Mouse (Mus musculus): ENCODE measurements around the gene Ebf3. TPM values are rescaled to one million over a fixed set of nuclear protein-coding genes. Genes with fewer than 3 reads are reported as not detected.

The Ebf3 gene
- total RNA-seq, 2 experiments from 2014 or later, result 7.1 to 7.6 TPM

- intact Hi-C loops (cut with DNase I), result no loop called here
- DNase-seq, result no peak
Observed at GRCm38 (mm10) chr7:137312933-137313182, 1.4 kb downstream of the Ebf3 start.

GRCm38 (mm10) chr7:137312166-137312932 is 1.9 kb downstream of the Ebf3 start:
- intact Hi-C loops (cut with DNase I), result no loop called here
- DNase-seq, result peak in 1 of 2 experiments; percentile 3

GRCm38 (mm10) chr7:137311341-137312110 is 2.7 kb downstream of the Ebf3 start:
- intact Hi-C loops (cut with DNase I), result no loop called here
- no peak for DNase-seq

- no peak for DNase-seq
- intact Hi-C loops (cut with DNase I), result no loop called here
Observed at GRCm38 (mm10) chr7:137310876-137311275, 3.4 kb downstream of the Ebf3 start.

DNA sequence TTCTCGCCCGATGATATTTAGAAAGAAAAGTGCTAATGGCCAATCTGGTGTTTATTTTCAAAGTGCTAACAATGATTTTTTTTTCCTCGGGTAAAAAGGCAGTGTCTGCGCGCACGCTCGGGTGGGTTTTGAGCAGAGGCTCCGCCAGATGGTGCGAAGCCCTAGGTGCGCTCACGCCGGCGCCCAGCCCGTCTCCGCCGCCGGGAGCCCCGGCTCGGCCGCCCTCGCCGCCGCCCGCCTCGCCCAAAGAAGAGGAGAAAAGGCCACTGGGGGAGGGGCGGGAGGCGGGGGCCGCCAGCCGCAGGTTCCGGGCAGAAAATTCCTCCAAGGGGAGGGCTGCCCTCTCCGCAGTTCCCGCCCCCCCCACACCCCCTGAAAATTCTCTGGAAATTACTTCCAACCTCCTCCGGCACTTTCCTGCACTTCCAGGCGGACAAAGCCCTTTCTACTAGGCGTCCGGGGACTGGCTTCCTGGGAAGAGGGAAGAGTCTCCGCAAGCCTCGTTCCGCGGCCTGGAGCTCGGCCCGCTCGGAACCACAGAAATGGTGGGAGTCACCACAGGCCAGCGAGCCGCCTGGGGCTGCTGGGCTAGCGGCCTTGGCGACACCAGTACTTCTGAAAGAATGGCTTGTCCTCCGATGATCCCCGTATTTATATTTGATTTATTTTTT is 4.0 kb downstream of the Ebf3 start:
- intact Hi-C loops (cut with DNase I), result no loop called here
- DNase-seq, result peak; percentile 45 to 55

- intact Hi-C loops (cut with DNase I), result no loop called here
- DNase-seq, result peak; percentile 38 to 65
Observed at GRCm38 (mm10) chr7:137309071-137310066, 4.9 kb downstream of the Ebf3 start.

GRCm38 (mm10) chr7:137308061-137309060 is 5.9 kb downstream of the Ebf3 start:
- intact Hi-C loops (cut with DNase I), result no loop called here
- DNase-seq, result no peak

DNA sequence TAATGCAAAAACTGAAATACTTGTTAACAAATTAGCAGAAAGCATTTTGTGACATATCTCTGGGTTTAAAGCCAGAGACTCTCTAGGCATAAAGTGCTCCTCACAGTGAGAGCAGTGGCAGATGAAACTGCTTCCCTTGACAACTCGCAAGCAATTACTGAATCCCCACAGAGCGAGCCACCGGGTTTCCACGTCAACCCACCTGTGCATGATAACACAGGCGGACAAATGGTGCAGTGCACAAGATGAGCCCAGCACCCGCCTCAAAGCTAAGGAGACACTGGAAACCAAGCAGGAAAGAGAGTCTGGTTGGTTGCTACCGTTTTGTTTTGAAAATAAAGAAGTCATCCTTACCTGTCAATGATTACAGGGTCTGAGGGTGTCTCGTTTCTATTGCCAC is 7.1 kb downstream of the Ebf3 start:
- no peak for DNase-seq
- intact Hi-C loops (cut with DNase I), result no loop called here

DNA sequence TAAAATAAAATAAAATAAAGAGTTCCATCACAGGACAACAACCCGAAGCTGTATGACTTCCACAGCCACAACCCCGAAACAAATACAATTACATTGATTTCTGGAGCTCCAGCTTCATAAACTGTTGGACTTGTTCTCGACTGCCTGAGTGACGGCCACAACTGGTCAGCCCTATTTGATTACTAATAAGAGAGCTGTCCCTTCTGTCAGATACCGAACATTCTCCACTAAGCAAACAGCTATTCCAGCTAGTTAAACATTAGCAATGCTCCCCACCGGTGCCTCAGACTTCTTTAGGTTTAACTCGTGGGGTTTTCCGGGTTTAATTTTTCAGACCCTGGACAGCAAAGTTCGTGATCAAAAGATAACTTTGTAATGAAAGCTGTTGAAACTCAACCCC is 8.1 kb downstream of the Ebf3 start:
- intact Hi-C loops (cut with DNase I), result no loop called here
- DNase-seq, result no peak

DNA sequence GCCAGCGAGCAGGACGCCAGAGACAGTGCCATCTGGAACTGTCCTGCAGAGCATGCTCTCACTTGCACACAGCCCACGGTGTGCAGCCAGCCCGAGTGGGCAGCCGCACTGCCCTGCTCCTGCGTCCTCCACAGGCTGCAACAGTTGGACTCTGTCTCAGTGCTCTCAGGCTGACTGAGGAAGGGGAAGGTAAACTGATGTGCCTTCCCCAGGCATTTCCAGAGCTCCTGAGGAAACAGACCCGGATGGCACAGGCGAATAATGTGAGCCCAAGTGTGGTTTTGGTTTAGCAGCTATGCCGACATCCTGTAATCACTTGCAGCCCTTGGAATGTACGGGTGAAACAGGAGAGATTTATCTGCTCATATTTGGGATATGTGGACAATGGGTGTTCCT is 10.5 kb downstream of the Ebf3 start:
- DNase-seq, result peak in 1 of 2 experiments; percentile 50
- intact Hi-C loops (cut with DNase I), result no loop called here

DNA sequence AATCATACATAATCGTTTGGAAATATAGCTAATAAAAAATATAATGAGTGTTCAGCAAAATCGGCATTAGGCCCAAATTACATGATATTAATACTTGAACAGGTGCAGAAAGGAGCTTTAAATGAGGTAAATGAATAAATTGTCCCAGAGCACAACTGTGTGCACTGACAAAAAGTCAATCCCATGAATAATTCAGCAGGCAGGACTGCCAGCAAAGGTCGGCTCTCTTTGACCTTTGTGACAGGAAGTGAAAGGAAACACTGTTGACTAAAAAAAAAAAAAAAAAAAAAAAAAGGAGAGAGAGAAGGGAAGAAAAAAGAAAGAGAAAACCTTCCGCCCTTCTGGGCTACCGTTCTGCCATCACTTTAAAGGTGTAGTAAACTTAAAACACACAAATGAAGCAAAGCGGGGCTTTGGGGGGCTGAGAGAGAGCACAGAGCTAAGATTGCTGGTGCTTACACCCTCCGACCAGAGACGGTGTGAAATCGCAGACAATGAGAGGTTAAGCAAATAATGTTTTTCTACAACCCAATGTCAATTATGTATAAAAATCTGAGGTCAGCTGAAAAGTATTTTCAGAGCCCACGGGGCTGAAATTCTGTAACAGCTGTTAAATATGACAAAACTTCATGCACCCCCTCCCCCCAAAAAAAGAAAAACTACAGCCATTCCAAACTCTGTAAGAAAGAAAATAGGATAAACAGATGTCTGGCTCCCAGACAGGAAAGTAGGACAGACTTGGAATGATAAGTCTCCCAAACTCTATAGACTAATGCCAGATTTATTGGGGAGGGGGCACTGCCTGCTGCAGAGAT is 11.1 kb downstream of the Ebf3 start:
- DNase-seq, result no peak
- intact Hi-C loops (cut with DNase I), result no loop called here

GRCm38 (mm10) chr7:137302161-137302560 is 12.1 kb downstream of the Ebf3 start:
- intact Hi-C loops (cut with DNase I), result no loop called here
- DNase-seq, result no peak

- peak in 1 of 2 experiments; percentile 19 for DNase-seq
- intact Hi-C loops (cut with DNase I), result no loop called here
Observed at GRCm38 (mm10) chr7:137301329-137301751, 12.9 kb downstream of the Ebf3 start.

- DNase-seq, result no peak
- intact Hi-C loops (cut with DNase I), result no loop called here
Observed at GRCm38 (mm10) chr7:137300826-137301225, 13.4 kb downstream of the Ebf3 start.

- DNase-seq, result no peak
- intact Hi-C loops (cut with DNase I), result no loop called here
Observed at GRCm38 (mm10) chr7:137300169-137300568, 14.1 kb downstream of the Ebf3 start.

DNA sequence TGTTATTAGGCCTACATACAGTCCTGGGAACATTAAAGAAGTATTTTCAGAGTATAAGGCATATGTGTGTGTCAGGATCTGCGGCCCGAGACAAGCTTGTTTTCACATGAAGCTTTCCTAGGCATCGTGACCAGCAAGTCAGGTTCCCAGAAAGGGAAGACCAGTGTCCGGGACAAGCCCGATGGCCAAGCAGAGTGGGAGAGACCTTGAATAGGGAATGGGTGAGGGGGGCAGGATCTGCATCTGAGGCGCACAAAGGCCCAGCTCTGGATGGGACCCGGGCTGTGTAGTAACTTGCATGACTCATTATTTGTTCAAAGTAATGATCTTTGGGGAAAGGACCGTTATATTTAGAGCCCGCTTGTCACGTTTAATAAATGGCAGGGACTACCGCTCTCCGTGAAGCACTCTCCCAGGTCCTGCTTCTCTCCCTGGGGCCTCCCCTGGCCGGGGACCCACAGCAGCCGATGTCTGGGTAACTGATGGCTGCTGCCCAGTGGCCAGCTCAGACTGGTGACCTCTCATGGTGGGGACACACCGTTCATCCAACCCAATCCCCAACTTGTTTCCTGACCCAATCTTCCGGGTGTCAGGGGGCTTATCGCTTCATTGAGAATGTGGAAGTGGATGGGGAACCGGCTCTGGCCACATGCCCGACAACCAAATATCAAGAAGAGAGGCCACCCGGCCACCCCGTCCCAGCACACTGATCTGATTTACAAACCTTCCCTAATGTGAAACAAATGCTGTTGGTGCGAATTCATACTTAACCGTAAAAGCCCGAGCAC is 16.5 kb downstream of the Ebf3 start:
- DNase-seq, result no peak
- intact Hi-C loops (cut with DNase I), result no loop called here

DNA sequence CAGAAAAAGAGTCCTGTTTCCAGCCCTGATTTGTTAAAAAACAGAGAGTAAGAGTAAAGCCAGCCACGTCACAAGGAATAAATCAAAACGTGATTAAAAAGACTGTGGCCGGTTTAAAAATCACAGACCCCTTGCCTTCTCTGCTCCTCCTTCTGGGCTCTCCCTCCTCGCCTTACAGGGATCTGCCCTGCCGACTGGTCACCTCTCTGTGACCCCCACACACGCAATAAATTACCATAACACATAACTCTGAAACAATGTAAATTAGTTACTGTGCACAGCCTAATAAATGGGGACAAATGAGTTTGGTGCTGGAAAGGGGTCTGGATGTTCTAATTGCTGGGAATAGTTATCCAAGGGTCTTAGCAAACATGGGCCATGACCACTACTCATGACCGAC is 17.1 kb downstream of the Ebf3 start:
- intact Hi-C loops (cut with DNase I), result no loop called here
- DNase-seq, result no peak

GRCm38 (mm10) chr7:137295612-137296011 is 18.6 kb downstream of the Ebf3 start:
- no peak for DNase-seq
- intact Hi-C loops (cut with DNase I), result no loop called here
